Mouse (Mus musculus): ENCODE data around the gene Ifnab.

Ifnab gene

GRCm38 (mm10) chr4:88691259-88691658 is at the start of gene Ifnab:
Ifnab (minus strand) TSS chr4:88691359.
- no peaks in the 10 kb centered on the region for H3K4me1 ChIP-seq (replicated peaks; ENCODE audit: low read depth, low read length)
- no peaks in the 10 kb centered on the region for H3K27me3 ChIP-seq (ENCODE audit: insufficient read depth, low read length)
- no peaks in the 10 kb centered on the region for H3K36me3 ChIP-seq (ENCODE audit: insufficient read depth, low read length)
- H3K9me3 ChIP-seq (ENCODE audit: low read length): peaks cover 10% of the 10 kb centered on the region
- TF ChIP-seq NANOG (IDR thresholded peaks at IDR 0.05; ENCODE audit: borderline replicate concordance, low read length) (no peak), CTCF (conservative IDR thresholded peaks at IDR 0.05; ENCODE audit: low read length) (no peak), POU5F1 (IDR thresholded peaks at IDR 0.05; ENCODE audit: borderline replicate concordance, low read length) (no peak)
- H3K4me3 ChIP-seq (replicated peaks; ENCODE audit: low read length): no peak within 1 kb of the TSS

- peaks cover 19% of the 10 kb centered on the region for H3K9me3 ChIP-seq (ENCODE audit: low read length)
- TF ChIP-seq NANOG (IDR thresholded peaks at IDR 0.05; ENCODE audit: borderline replicate concordance, low read length) (no peak), CTCF (conservative IDR thresholded peaks at IDR 0.05; ENCODE audit: low read length) (no peak), POU5F1 (IDR thresholded peaks at IDR 0.05; ENCODE audit: borderline replicate concordance, low read length) (no peak)
- H3K4me3 ChIP-seq (replicated peaks; ENCODE audit: low read length): no peak overlapping the region
- 0 out of 2 replicates have a peak, but pooled peaks cover 6% of the 10 kb centered on the region for H3K27me3 ChIP-seq (ENCODE audit: insufficient read depth, low read length)
- H3K36me3 ChIP-seq (ENCODE audit: insufficient read depth, low read length): no peaks in the 10 kb centered on the region
- H3K4me1 ChIP-seq (replicated peaks; ENCODE audit: low read depth, low read length): no peaks in the 10 kb centered on the region
Measured at GRCm38 (mm10) chr4:88739036-88739435, 47.9 kb upstream of the Ifnab start.

- H3K36me3 ChIP-seq (ENCODE audit: insufficient read depth, low read length): no peaks in the 10 kb centered on the region
- TF ChIP-seq CTCF (conservative IDR thresholded peaks at IDR 0.05; ENCODE audit: low read length) (peak; percentile 99), POU5F1 (IDR thresholded peaks at IDR 0.05; ENCODE audit: borderline replicate concordance, low read length) (no peak)
- no peak overlapping the region for H3K4me3 ChIP-seq (replicated peaks; ENCODE audit: low read length)
- 0 out of 2 replicates have a peak, but pooled peaks cover 6% of the 10 kb centered on the region for H3K27me3 ChIP-seq (ENCODE audit: insufficient read depth, low read length)
- peaks cover 24% of the 10 kb centered on the region for H3K9me3 ChIP-seq (ENCODE audit: low read length)
- no peaks in the 10 kb centered on the region for H3K4me1 ChIP-seq (replicated peaks; ENCODE audit: low read depth, low read length)
Measured at GRCm38 (mm10) chr4:88738480-88738879, 47.3 kb upstream of the Ifnab start.

GRCm38 (mm10) chr4:88727324-88727723 is 36.2 kb upstream of the Ifnab start:
- TF ChIP-seq CTCF (conservative IDR thresholded peaks at IDR 0.05; ENCODE audit: low read length) (no peak), NANOG (IDR thresholded peaks at IDR 0.05; ENCODE audit: borderline replicate concordance, low read length) (no peak)
- Histone ChIP-seq H3K4me3 (replicated peaks; ENCODE audit: low read length) (no peak overlapping the region), H3K36me3 (ENCODE audit: insufficient read depth, low read length) (no peaks in the 10 kb centered on the region), H3K4me1 (replicated peaks; ENCODE audit: low read depth, low read length) (no peaks in the 10 kb centered on the region), H3K9me3 (ENCODE audit: low read length) (peaks cover 72% of the 10 kb centered on the region), H3K27me3 (ENCODE audit: insufficient read depth, low read length) (no peaks in the 10 kb centered on the region)

- no peak for TF ChIP-seq NANOG (IDR thresholded peaks at IDR 0.05; ENCODE audit: borderline replicate concordance, low read length)
- no peak for TF ChIP-seq POU5F1 (IDR thresholded peaks at IDR 0.05; ENCODE audit: borderline replicate concordance, low read length)
- no peak for TF ChIP-seq CTCF (conservative IDR thresholded peaks at IDR 0.05; ENCODE audit: low read length)
- no peaks in the 10 kb centered on the region for H3K27me3 ChIP-seq (ENCODE audit: insufficient read depth, low read length)
- H3K4me3 ChIP-seq (replicated peaks; ENCODE audit: low read length): no peak overlapping the region
Measured at GRCm38 (mm10) chr4:88726727-88727126, 35.6 kb upstream of the Ifnab start.

GRCm38 (mm10) chr4:88723497-88724090 is 32.4 kb upstream of the Ifnab start:
- Histone ChIP-seq H3K27me3 (ENCODE audit: insufficient read depth, low read length) (no peaks in the 10 kb centered on the region), H3K36me3 (ENCODE audit: insufficient read depth, low read length) (peaks cover 21% of the 10 kb centered on the region), H3K4me3 (replicated peaks; ENCODE audit: low read length) (no peak overlapping the region), H3K9me3 (ENCODE audit: low read length) (peaks cover 88% of the 10 kb centered on the region), H3K4me1 (replicated peaks; ENCODE audit: low read depth, low read length) (no peaks in the 10 kb centered on the region; the same call in 1 of the 2 replicates)
- TF ChIP-seq POU5F1 (IDR thresholded peaks at IDR 0.05; ENCODE audit: borderline replicate concordance, low read length) (no peak), CTCF (conservative IDR thresholded peaks at IDR 0.05; ENCODE audit: low read length) (no peak), NANOG (IDR thresholded peaks at IDR 0.05; ENCODE audit: borderline replicate concordance, low read length) (no peak)

More at GRCm38 (mm10) chr4:88726727-88727126, 35.6 kb upstream of the Ifnab start:
- Histone ChIP-seq H3K4me1 (replicated peaks; ENCODE audit: low read depth, low read length) (no peaks in the 10 kb centered on the region; the same call in 1 of the 2 replicates), H3K36me3 (ENCODE audit: insufficient read depth, low read length) (no peaks in the 10 kb centered on the region), H3K9me3 (ENCODE audit: low read length) (peaks cover 73% of the 10 kb centered on the region)

GRCm38 (mm10) chr4:88721791-88722721 is 30.9 kb upstream of the Ifnab start, which contains the start of the genes Gm26566 and Klhl9:
Gm26566 (plus strand) TSS chr4:88721805.
Klhl9 (minus strand) TSS chr4:88722465.
- Histone ChIP-seq H3K36me3 (ENCODE audit: insufficient read depth, low read length) (peaks cover 28% of the 10 kb centered on the region), H3K4me3 (replicated peaks; ENCODE audit: low read length) (peak within 1 kb of the TSS; percentile 84), H3K9me3 (ENCODE audit: low read length) (peaks cover 75% of the 10 kb centered on the region), H3K4me1 (replicated peaks; ENCODE audit: low read depth, low read length) (no peaks in the 10 kb centered on the region; the same call in 1 of the 2 replicates), H3K27me3 (ENCODE audit: insufficient read depth, low read length) (no peaks in the 10 kb centered on the region)
- no peak for TF ChIP-seq CTCF (conservative IDR thresholded peaks at IDR 0.05; ENCODE audit: low read length)

GRCm38 (mm10) chr4:88718715-88719114 is 27.6 kb upstream of the Ifnab start:
- Histone ChIP-seq H3K4me1 (replicated peaks; ENCODE audit: low read depth, low read length) (no peaks in the 10 kb centered on the region; the same call in 1 of the 2 replicates), H3K9me3 (ENCODE audit: low read length) (peaks cover 42% of the 10 kb centered on the region), H3K36me3 (ENCODE audit: insufficient read depth, low read length) (peaks cover 28% of the 10 kb centered on the region), H3K4me3 (replicated peaks; ENCODE audit: low read length) (no peak overlapping the region), H3K27me3 (ENCODE audit: insufficient read depth, low read length) (no peaks in the 10 kb centered on the region)
- TF ChIP-seq POU5F1 (IDR thresholded peaks at IDR 0.05; ENCODE audit: borderline replicate concordance, low read length): no peak
